Mouse (Mus musculus): ENCODE measurements at regions not wholly inside any gene's neighbourhood (a gene's known extent, or its start where the extent isn't known, plus 50 kb on each side); places are given as distances from the start of the nearest gene placed in this dataset.

DNA sequence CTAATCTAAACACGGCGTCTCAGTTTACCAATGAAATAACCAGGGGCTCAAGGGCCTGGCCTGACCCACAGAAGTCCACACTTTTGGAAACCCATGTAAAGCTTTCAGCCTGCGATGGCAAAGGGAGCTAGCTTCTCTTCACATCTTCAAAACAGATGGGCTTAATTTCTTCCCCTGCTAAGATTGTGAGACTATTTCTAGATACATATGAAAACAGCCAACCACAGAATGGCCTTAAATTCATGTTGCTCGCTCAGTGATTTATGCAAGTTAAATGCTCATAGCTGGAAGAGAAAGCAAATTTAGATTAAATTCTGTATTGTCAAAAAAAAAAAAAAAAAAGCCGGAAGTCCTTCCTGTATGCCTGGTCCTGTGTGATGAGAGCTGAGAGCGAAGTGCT lies 53.2 kb upstream of the Epha4 start:
- DNase-seq (ENCODE audit: low spot score in 2 of 2): no peak

- DNase-seq (ENCODE audit: low spot score in 2 of 2): no peak
These were observed 52.8 kb upstream of the Epha4 start for GRCm38 (mm10) chr1:77567657-77568056.
